Mouse (Mus musculus) kidney, adult 18-20 months (tissue): ENCODE measurements around the gene Sla2.
"Not testable (repeated sequence)": the region's sequence is repeated elsewhere in the genome, so short reads cannot be mapped to it uniquely, and the experiment has no call there.

Source experiments
- DNase-seq: peaks from one replicate; pipeline ENCODE4 v3.0.0; 2021

Sla2 gene

GRCm38 (mm10) chr2:156899184-156899583 is 12.2 kb upstream of the Sla2 start:
- no peak for DNase-seq

- DNase-seq, result no peak
Measured at GRCm38 (mm10) chr2:156898374-156898773, 11.4 kb upstream of the Sla2 start.

GRCm38 (mm10) chr2:156897034-156897433 is 10.0 kb upstream of the Sla2 start:
- DNase-seq, result no peak

- DNase-seq, result no peak
Measured at GRCm38 (mm10) chr2:156896384-156896914, 9.5 kb upstream of the Sla2 start.

GRCm38 (mm10) chr2:156894496-156895265 is 7.7 kb upstream of the Sla2 start:
- DNase-seq, result peak; percentile 29

GRCm38 (mm10) chr2:156892821-156893220 is 5.8 kb upstream of the Sla2 start:
- no peak for DNase-seq

GRCm38 (mm10) chr2:156892240-156892639 is 5.2 kb upstream of the Sla2 start:
- DNase-seq, result no peak

GRCm38 (mm10) chr2:156888490-156888889 is 1.5 kb upstream of the Sla2 start:
- DNase-seq, result no peak

GRCm38 (mm10) chr2:156886084-156886631 is 834 bp downstream of the Sla2 start:
- DNase-seq, result no peak

GRCm38 (mm10) chr2:156885666-156886065 is 1.3 kb downstream of the Sla2 start:
- DNase-seq, result not testable (repeated sequence)

- DNase-seq, result no peak
Measured at GRCm38 (mm10) chr2:156884396-156885211, 2.4 kb downstream of the Sla2 start.

- DNase-seq, result no peak
Measured at GRCm38 (mm10) chr2:156882431-156883001, 4.5 kb downstream of the Sla2 start.

- DNase-seq, result no peak
Measured at GRCm38 (mm10) chr2:156879541-156879940, 7.5 kb downstream of the Sla2 start.

- DNase-seq, result no peak
Measured at GRCm38 (mm10) chr2:156877726-156878125, 9.3 kb downstream of the Sla2 start.

GRCm38 (mm10) chr2:156874760-156875510 is 12.1 kb downstream of the Sla2 start:
- no peak for DNase-seq

GRCm38 (mm10) chr2:156874047-156874759 is 12.8 kb downstream of the Sla2 start:
- DNase-seq, result no peak

GRCm38 (mm10) chr2:156873629-156874028 is 13.4 kb downstream of the Sla2 start:
- peak; percentile 36 for DNase-seq

GRCm38 (mm10) chr2:156870519-156870918 is 16.5 kb downstream of the Sla2 start:
- DNase-seq, result peak; percentile 13

- no peak for DNase-seq
Measured at GRCm38 (mm10) chr2:156869554-156869953, 17.4 kb downstream of the Sla2 start.

- peak; percentile 58 for DNase-seq
Measured at GRCm38 (mm10) chr2:156868994-156869393, 18.0 kb downstream of the Sla2 start.

GRCm38 (mm10) chr2:156864481-156864880 is 22.5 kb downstream of the Sla2 start:
- no peak for DNase-seq
